Mouse (Mus musculus) thymus, adult 2 months (tissue): ENCODE measurements around the gene Luc7l.

Source experiments
- CTCF ChIP-seq: fragments of 200-500 bp; IDR thresholded peaks from 2 replicates; pipeline ENCODE4 v1.5.1; 2012; ENCODE audit warnings: mild to moderate bottlenecking, control low read depth, low read length, moderate library complexity, borderline replicate concordance; ENCODE audit not compliant: control insufficient read depth, poor library complexity, insufficient read depth; ENCODE audit errors: extremely low read depth
- POLR2A ChIP-seq: fragments of 200-500 bp; IDR thresholded peaks from 2 replicates; pipeline ENCODE4 v1.6.1; 2012; ENCODE audit warnings: mild to moderate bottlenecking, low read length, control low read depth, moderate library complexity; ENCODE audit not compliant: control insufficient read depth, poor library complexity, insufficient read depth; ENCODE audit errors: extremely low read depth

DNA sequence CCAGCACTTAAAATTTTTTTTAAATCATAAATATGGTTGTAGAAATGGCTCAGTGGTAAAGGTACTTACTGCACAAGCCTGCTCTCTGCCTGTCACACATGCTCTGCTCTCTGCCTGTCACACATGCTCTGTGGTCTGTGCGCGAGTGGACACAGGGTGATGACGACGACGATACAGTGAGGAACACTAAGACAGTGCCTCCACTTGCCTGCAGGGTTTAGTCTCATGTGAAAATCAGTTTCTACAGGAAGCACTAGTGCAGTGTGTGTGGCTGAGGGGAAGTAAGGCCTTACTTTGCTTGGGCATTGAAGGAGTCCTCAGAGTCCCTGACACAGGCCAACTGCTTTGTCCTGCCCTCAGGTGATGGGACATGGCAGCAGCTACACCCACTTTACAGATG is 22.9 kb upstream of the Luc7l start:
- TF ChIP-seq POLR2A (no peak), CTCF (no peak)
